Mouse (Mus musculus) stomach, embryonic 14.5 days (tissue): ENCODE measurements around the gene Ltbp1. TPM values are rescaled to one million over a fixed set of nuclear protein-coding genes. Genes with fewer than 3 reads are reported as not detected.
"Not testable (repeated sequence)": the region's sequence is repeated elsewhere in the genome, so short reads cannot be mapped to it uniquely, and the experiment has no call there.

ENCODE experiments used
- ATAC-seq: fragments of 200-750 bp; cut with Nextera tagmentation; 2 replicates; pipeline ENCODE4 v1.8.0; 2017; ENCODE audit warnings: low read depth, moderate TSS enrichment; ENCODE audit not compliant: insufficient number of reproducible peaks, insufficient read depth, low FRiP score
- H3K27ac ChIP-seq: fragments of 300-500 bp; sonication (generic); 2 replicates; pipeline ENCODE4 v1.5.1; 2014; ENCODE audit warnings: mild to moderate bottlenecking, low read length, moderate library complexity, mixed read lengths
- H3K27me3 ChIP-seq: fragments of 300-500 bp; sonication (generic); 2 replicates; pipeline ENCODE4 v1.6.1; 2014; ENCODE audit warnings: low read length, control low read depth, mixed read lengths; ENCODE audit not compliant: control insufficient read depth, insufficient read depth
- H3K36me3 ChIP-seq: fragments of 300-500 bp; sonication (generic); 2 replicates; pipeline ENCODE4 v1.6.1; 2014; ENCODE audit warnings: mild to moderate bottlenecking, control low read depth, low read length, moderate library complexity, mixed read lengths; ENCODE audit not compliant: control insufficient read depth, insufficient read depth
- H3K4me1 ChIP-seq: fragments of 300-500 bp; sonication (generic); 2 replicates; pipeline ENCODE4 v1.6.1; 2014; ENCODE audit warnings: low read length, control low read depth, mixed read lengths; ENCODE audit not compliant: control insufficient read depth, insufficient read depth
- H3K4me2 ChIP-seq: fragments of 300-500 bp; sonication (generic); replicated peaks from 2 replicates; pipeline ENCODE4 v1.6.1; 2014; ENCODE audit warnings: low read depth, low read length, control low read depth
- H3K4me3 ChIP-seq: fragments of 300-500 bp; sonication (generic); 2 replicates; pipeline ENCODE4 v1.5.1; 2014; ENCODE audit warnings: low read depth, low read length, control low read depth
- H3K9ac ChIP-seq: fragments of 300-500 bp; sonication (generic); replicated peaks from 2 replicates; pipeline ENCODE4 v1.6.1; 2014; ENCODE audit warnings: low read depth, mild to moderate bottlenecking, control low read depth, low read length, moderate library complexity, mixed read lengths
- H3K9me3 ChIP-seq: fragments of 300-500 bp; sonication (generic); 2 replicates; pipeline ENCODE4 v1.6.1; 2016; ENCODE audit warnings: low read depth, low read length, control low read depth; ENCODE audit not compliant: control insufficient read depth
- WGBS: fragments of 180-500 bp; shearing (Covaris S2); extraction: QIAGEN DNeasy Blood & Tissue Kit; methylation state at CpG from one replicate; pipeline ENCODE4 v1.1.7; 2014; 5-methylcytosine and 5-hydroxymethylcytosine counted together
- polyA plus RNA-seq: library from polyadenylated mRNA; unstranded; fragments of >200 nt; fragmentation: Nextera tagmentation; extraction: Ambion mirVana; gene quantifications from 2 replicates; pipeline ENCODE4 v1.2.1, GENCODE M21; 2014

Ltbp1 gene
- polyA plus RNA-seq, 1 experiment from 2014 or later = 49.3 TPM

DNA sequence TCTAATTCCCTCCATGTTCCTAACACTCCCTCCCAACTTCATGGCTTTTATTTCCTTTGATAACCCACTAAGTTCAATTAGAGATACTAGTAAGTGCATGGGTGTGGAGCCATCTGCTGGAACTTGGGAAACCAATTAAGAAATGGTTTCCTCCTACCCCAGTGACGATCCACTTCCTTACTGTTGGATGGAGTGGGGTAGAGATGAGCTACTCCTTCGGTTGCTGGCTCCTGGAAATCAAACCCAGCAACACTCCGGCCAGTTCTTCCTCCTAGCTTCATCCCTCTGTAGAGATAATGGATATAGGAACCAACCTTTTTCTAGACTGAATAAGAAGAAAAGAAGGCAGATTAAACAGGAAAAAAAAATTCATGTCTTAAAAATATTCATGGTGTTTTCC lies 113.5 kb downstream of the Ltbp1 start:
- Histone ChIP-seq H3K4me1 (no peaks in the 10 kb centered on the region), H3K9ac (no peak overlapping the region)
- no peak for ATAC-seq

DNA sequence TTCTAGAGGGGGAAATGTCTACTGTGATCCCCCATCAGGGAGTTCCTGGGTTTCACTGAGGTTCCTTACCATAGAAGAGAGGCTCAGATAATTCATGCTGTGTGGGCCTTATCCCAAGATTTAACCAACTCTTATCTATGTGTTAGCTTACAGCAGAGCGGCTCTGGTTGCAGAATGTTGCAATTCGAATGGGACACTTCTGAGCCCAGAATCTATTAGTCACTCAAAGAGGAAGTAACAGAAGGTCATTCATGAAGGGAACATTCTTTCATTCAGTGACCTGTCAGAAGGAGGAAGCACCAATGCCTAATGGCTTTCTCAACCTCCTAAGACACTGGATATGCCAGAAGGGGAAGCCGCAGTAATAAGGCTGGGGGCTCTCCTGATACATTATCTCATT lies 114.1 kb downstream of the Ltbp1 start:
- Histone ChIP-seq H3K4me3 (no peak overlapping the region), H3K4me1 (no peaks in the 10 kb centered on the region)
- WGBS = 64% methylated on average over 3 of the region's 3 CpGs

More for the DNA sequence above, 113.5 kb downstream of the Ltbp1 start:
- Histone ChIP-seq H3K4me3 (no peak overlapping the region), H3K36me3 (no peaks in the 10 kb centered on the region), H3K9me3 (no peaks in the 10 kb centered on the region), H3K27me3 (no peaks in the 10 kb centered on the region), H3K4me2 (no peak overlapping the region), H3K27ac (no peak overlapping the region)
- WGBS = 86% methylated on average over 3 of the region's 3 CpGs

DNA sequence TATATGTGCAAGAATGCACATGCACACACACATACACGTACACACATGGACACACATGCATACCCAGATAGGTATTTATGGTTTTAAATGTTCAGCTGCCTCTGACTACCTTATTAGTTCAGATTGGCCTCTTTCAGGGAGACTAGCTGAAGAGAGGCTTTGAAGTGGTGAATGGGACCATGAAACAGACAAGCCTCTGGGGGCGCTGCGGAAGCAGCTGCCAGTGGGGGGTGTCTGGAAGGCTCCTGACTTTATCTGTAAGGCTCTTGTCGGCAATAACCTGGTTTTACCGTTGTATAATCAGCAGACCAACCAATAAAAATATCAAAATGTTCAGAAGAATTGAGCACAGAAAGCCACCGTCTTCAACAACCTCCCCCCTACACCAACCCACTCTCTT lies 114.7 kb downstream of the Ltbp1 start:
- 69% methylated on average over 6 of the region's 6 CpGs for WGBS
- Histone ChIP-seq H3K4me2 (no peak overlapping the region), H3K9ac (no peak overlapping the region), H3K27me3 (no peaks in the 10 kb centered on the region), H3K27ac (no peak overlapping the region), H3K9me3 (no peaks in the 10 kb centered on the region), H3K4me1 (no peaks in the 10 kb centered on the region), H3K36me3 (no peaks in the 10 kb centered on the region), H3K4me3 (no peak overlapping the region)
- no peak for ATAC-seq

More for the DNA sequence above, 114.1 kb downstream of the Ltbp1 start:
- Histone ChIP-seq H3K27me3 (no peaks in the 10 kb centered on the region), H3K9ac (no peak overlapping the region), H3K36me3 (no peaks in the 10 kb centered on the region), H3K27ac (no peak overlapping the region), H3K4me2 (no peak overlapping the region), H3K9me3 (no peaks in the 10 kb centered on the region)
- no peak for ATAC-seq

DNA sequence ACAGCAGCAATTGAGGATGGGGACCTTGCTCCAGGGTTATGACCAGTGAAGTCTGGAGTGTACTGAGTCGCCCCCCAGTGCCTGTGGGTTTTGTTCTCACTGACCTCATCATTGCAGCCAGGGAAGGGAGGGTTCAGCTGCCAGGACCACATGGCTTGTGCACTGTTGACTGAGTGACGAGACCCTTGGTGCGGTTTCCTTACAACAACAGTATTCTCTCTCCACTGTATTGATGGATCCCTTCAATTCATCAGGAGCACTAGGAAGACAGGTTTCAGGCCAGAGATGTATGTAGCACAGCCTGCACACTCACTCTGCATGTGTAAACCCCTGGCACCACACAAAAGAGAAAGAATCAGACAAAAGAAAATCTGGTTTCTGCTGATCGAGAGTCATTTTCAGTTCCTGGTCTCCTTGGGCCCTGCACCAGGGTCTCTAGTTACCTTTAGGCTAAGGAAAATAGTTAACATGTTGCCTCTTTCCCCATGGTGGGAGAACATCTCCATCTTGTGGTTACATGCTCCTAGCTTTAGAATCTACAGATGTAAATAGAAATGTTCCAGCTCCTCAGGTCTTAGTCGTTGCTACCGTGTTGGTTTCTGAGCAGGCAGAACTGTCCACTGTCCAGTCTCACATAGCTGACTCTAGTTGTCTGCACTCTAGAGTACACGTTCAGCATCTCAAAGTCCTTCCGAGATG lies 117.4 kb downstream of the Ltbp1 start:
- ATAC-seq = no peak
- no peaks in the 10 kb centered on the region for H3K36me3 ChIP-seq
- 72% methylated on average over 8 of the region's 8 CpGs for WGBS
- no peak overlapping the region for H3K4me2 ChIP-seq
- no peaks in the 10 kb centered on the region for H3K27me3 ChIP-seq
- H3K9ac ChIP-seq = no peak overlapping the region
- no peak overlapping the region for H3K27ac ChIP-seq
- no peak overlapping the region for H3K4me3 ChIP-seq
- H3K4me1 ChIP-seq = no peaks in the 10 kb centered on the region
- H3K9me3 ChIP-seq = no peaks in the 10 kb centered on the region

DNA sequence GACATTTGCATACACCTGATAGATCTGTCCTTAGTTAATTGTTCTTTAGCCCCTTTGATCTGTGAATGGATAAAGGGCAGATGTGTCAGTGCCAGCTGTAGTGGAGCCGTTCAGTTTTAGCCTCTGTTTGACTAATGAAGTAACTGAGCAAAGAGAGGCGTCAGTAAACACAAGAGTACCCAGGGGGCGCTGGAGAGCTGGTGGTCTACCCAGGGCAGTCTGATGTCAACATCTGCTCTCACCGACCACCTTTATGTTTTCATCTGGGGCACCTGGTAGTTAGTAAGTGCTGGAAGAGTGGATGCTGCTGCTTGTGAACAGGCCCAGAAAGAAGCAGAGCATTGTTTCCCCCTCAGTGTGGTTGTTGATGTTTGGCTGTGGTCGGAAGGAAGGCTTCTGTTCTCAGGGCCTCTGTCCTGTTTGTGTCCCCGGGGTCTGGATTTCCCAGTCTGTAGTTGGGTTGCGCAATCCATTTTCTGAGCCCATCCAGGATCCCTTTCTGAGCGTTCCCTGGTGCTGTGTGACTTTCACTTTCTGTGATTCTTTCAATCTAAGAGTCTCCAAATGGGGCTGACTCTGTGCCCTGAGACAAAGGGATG lies 123.1 kb downstream of the Ltbp1 start:
- Histone ChIP-seq H3K36me3 (no peaks in the 10 kb centered on the region), H3K4me2 (no peak overlapping the region), H3K9ac (no peak overlapping the region), H3K4me3 (no peak overlapping the region), H3K27ac (no peak overlapping the region), H3K4me1 (no peaks in the 10 kb centered on the region), H3K9me3 (no peaks in the 10 kb centered on the region), H3K27me3 (no peaks in the 10 kb centered on the region)
- WGBS = 57% methylated on average over 8 of the region's 8 CpGs
- no peak for ATAC-seq

DNA sequence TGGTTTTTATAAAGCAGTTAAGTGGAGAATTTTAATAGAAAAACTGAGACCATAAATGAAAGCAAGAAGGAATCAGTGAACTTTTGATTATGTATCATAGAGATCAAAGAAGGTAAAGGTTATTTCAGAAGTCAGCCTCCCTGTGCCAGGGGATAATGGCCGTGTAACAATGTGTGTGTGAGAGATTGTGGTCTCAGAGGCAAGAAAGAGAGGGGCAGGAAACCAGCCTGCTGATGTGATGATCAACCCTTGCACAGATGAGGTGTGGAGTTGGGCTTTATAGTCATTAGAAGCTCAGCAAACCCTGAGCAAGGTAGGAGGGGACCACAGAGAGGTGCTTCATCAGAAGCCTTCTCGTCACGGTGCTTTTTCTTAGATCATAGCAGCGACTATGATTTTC lies 128.6 kb downstream of the Ltbp1 start:
- no peak for ATAC-seq
- no peak overlapping the region for H3K9ac ChIP-seq
- H3K4me2 ChIP-seq = no peak overlapping the region
- no peaks in the 10 kb centered on the region for H3K27me3 ChIP-seq
- WGBS = 91% methylated on average over 4 of the region's 4 CpGs
- H3K9me3 ChIP-seq = no peaks in the 10 kb centered on the region
- H3K27ac ChIP-seq = no peak overlapping the region
- no peaks in the 10 kb centered on the region for H3K36me3 ChIP-seq
- no peak overlapping the region for H3K4me3 ChIP-seq
- H3K4me1 ChIP-seq = no peaks in the 10 kb centered on the region

DNA sequence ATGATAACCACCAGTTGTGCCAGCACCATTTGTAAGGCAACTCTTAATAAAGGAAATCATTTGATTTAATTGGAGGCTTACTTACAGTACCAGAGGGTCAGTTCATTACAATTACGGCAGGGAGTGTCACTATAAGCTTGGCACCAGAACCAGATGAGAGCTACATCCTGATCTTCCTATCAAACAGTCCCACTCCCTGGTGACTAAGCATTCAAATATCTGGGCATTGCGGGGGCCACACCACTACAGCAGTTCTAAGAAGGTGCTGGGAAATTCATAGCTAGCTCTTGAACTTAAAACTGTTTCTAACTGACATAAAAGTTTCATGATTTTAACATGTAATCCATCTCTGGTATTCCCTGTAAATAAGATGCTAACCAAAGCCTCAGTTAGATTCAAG lies 134.4 kb downstream of the Ltbp1 start:
- Histone ChIP-seq H3K4me2 (no peak overlapping the region), H3K27me3 (no peaks in the 10 kb centered on the region), H3K36me3 (no peaks in the 10 kb centered on the region), H3K4me1 (0 out of 2 replicates have a peak, but pooled peaks cover 3% of the 10 kb centered on the region), H3K9ac (no peak overlapping the region), H3K27ac (no peak overlapping the region), H3K4me3 (no peak overlapping the region), H3K9me3 (no peaks in the 10 kb centered on the region)
- no peak for ATAC-seq
- 91% methylated on average over 2 of the region's 2 CpGs for WGBS

DNA sequence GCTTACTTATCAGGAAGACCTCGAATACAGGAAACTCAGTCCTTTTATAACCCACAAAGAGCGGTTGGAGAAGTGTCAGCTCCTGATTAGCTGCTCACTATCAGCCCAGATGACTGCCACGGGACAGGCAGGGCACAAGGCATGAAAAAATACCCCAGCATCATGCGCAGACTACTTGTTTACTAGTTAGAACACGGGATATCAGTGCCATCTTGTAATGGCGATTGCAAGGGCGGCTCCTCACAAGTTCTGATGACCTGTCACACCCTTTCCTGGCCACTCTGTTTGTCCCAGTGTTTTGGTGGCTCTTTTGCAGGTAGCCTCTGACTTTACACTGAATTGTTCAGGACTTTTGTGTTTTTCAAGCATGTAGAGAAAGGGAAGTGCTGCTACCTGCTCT lies 137.5 kb downstream of the Ltbp1 start:
- not testable (repeated sequence) for H3K4me1 ChIP-seq, H3K4me3 ChIP-seq, H3K9me3 ChIP-seq, H3K36me3 ChIP-seq, H3K27ac ChIP-seq, H3K9ac ChIP-seq, ATAC-seq, H3K27me3 ChIP-seq, H3K4me2 ChIP-seq
- 83% methylated on average over 7 of the region's 7 CpGs for WGBS

DNA sequence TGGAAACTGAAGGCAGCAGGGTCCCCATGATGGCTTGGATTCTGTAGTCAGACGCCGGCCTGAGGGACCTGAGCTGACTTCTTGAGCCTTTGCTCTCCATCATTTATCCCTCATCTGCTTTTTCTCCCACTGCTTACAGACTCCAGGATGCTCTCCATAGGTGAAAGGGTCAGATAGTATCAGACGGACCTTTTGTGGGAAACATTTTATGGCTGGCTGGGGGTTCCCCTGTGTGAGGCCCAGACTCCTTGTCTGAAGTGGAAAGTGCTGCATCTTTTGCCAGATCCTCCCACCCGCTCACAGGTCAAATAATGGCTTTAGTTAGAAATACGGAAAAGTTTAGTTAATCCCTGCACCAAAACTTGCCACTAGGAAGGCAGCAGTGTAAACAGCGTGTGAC lies 138.6 kb downstream of the Ltbp1 start:
- H3K9me3 ChIP-seq = no peaks in the 10 kb centered on the region
- no peaks in the 10 kb centered on the region for H3K36me3 ChIP-seq
- 59% methylated on average over 6 of the region's 6 CpGs for WGBS
- no peak overlapping the region for H3K4me3 ChIP-seq
- no peak for ATAC-seq
- H3K4me2 ChIP-seq = no peak overlapping the region
- 0 out of 2 replicates have a peak, but pooled peaks cover 3% of the 10 kb centered on the region for H3K4me1 ChIP-seq
- H3K27ac ChIP-seq = no peak overlapping the region
- H3K27me3 ChIP-seq = no peaks in the 10 kb centered on the region
- H3K9ac ChIP-seq = no peak overlapping the region
